Mouse (Mus musculus): Measurements from ENCODE around the gene Fam213a.

DNA sequence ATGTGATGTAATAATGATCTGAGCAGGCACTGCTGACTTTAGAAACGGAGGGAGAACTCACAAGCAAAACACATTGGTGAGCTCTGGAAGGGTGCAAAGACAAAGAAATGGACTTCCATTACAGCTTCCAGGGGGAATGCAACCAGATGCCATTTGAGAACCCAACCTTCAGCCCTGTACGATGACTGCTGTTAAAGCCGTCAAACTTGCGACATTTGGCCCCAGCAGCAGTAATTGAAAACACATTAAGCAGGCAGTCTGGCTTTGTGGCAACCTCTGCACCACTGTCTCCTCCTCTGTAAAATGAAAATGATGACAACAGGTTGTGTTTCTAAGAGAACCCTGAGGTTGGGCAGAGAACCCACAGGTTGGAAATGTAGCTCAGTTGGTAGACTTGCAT is 12.8 kb downstream of the Fam213a start:
- TF ChIP-seq CTCF (IDR thresholded peaks at IDR 0.05; ENCODE audit: extremely low read depth, insufficient read depth, insufficient read length, insufficient replicate concordance), result no peak
- TF ChIP-seq POLR2A (IDR thresholded peaks at IDR 0.05; ENCODE audit: low read depth, low read length), result no peak
